Mouse (Mus musculus) stomach, adult 2 months (tissue): ENCODE results near the gene Zkscan16. TPM values are rescaled to one million over a fixed set of nuclear protein-coding genes. Genes with fewer than 3 reads are reported as not detected.

ENCODE experiments used
- polyA plus RNA-seq: library from polyadenylated mRNA; depleted of rRNA; stranded (reverse); fragments of >200 nt; gene quantifications from 2 replicates; pipeline ENCODE4 v1.2.3, GENCODE M21; 2012; rRNA removed

Zkscan16 gene
- 0.03 TPM in 1 of 2 replicates, not detected in the other for polyA plus RNA-seq

GRCm38 (mm10) chr4:58943420-58944205 lies at the start of gene Zkscan16:
TSS of gene Zkscan16 (plus strand) at chr4:58943628.

GRCm38 (mm10) chr4:58912629-58913335 lies 30.6 kb upstream of the Zkscan16 start, which contains the start of gene Ecpas:
TSS of gene Ecpas (minus strand) at chr4:58912749.

DNA sequence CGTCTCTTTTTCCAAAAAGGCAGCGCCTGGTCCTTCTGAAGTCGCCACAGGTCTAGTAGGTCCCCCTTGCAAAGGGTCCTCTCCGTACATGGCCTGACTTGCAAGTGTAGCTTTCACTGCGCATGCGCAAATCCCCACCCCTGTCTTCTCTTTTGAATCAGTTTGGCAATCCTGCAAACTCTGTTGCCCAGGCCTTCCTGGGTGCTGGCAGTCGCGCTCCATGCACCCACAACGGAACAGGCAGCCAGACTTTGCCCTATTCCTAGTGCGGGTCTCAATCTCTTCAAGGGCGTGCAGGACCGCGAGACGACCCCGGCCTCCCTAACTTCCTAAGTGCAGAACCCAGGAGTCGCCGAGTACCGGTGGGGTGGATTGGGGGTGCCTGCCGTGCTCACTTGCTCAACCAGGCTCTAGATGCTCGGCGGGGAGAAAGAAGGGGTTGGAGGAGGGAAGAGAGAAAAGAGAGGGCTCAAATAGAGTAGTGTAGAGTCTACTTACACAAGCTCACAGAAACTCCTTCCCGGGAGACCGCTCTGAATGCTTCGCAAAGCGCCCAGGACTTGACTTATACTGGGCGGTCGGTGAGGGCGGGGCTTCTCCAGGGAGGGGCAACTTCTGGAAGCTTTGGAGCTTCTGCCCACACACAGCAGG lies 43.2 kb downstream of the Zkscan16 start, which contains the start of gene Ptgr1:
Gene Ptgr1, minus strand, starts transcription at position 580 of the 651 bp plus-strand sequence.

DNA sequence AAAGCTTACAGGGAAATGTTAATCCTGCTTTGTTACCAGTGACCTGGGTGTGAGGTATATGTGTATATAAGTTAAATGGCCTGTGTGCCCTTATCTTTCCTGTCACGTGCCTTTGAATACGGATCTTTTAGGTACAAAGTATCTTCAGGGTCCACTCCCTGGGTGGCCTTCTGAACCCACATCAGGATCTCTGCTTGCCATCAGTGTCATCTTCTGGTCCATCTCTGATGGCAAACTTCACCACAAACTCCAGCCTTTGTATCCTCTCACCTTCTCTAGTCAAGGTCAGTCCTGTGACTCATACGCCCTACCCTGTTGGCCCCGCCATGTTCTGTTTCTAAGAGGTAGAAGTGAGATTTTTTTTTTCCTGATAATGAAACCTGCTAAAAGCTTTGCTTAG lies 51.3 kb downstream of the Zkscan16 start, which contains the start of gene Dnajc25:
Gene Dnajc25, plus strand, starts transcription at position 301 of the 400 bp plus-strand sequence.

DNA sequence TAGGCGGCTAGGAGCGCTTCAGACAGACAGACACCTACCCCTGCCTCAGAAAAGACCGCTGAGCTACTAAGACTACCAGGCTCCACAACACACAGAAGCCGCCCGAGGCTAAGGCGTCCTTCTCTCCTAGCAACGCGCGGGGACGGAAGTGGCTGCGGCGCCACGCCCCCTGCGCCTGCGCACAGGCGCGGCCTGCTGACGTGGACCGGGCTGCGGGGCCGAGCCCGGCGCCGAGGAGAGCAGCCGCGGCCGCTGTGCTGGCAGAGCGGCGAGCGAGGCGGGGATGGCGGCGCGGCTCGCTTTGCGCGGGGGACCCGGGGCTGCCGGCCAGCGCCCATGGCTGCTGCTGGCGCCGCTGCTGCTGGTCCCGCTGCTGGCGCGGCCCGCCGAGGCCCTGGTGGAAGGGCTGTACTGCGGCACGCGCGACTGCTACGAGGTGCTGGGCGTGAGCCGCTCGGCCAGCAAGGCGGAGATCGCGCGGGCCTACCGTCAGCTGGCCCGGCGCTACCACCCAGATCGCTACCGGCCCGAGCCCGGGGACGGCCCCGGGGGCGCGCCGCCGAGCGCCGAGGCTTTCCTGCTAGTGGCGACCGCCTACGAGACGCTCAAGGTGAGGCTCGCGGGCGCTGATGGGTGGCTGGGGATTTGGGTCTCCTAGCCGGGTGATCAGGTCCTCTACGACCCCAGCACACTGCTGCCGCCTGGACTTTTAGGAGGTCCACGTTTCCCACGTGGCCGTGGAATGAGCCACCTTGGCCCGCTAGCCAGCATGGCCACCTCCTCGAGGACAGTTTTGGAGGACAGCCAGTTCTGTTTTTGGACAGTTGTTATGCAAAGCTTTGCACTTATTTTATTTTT lies 59.7 kb downstream of the Zkscan16 start, which contains the start of gene Gm20503:
Gene Gm20503, plus strand, starts transcription at position 263 of the 858 bp plus-strand sequence.

Other genes starting within 250 kb of the Zkscan16 start
- gene Olfr267, start 155.9 kb upstream of the Zkscan16 start, polyA plus RNA-seq = 0.02 TPM in 1 of 2 replicates, not detected in the other
- 9.3 and 14.7 TPM in 2 replicates for gene Ecpas, start 30.9 kb upstream of the Zkscan16 start, polyA plus RNA-seq
- 39.4 and 50.1 TPM in 2 replicates for gene Ptgr1, start 43.5 kb downstream of the Zkscan16 start, polyA plus RNA-seq
- 1.3 and 2.0 TPM in 2 replicates for gene Dnajc25, start 51.4 kb downstream of the Zkscan16 start, polyA plus RNA-seq
- gene Gm20503, start 59.6 kb downstream of the Zkscan16 start, polyA plus RNA-seq = 0.50 and 1.7 TPM in 2 replicates
- gene Gng10, start 91.5 kb downstream of the Zkscan16 start, polyA plus RNA-seq = 10.4 and 11.7 TPM in 2 replicates
- gene AI481877, start 195.4 kb downstream of the Zkscan16 start, polyA plus RNA-seq = 0.03 TPM in 2 replicates
- 18.6 and 26.5 TPM in 2 replicates for gene Ugcg, start 245.6 kb downstream of the Zkscan16 start, polyA plus RNA-seq